Mouse (Mus musculus) frontal cortex, postnatal 25 days (tissue): Measurements from ENCODE around the gene Cs.
"Not testable (repeated sequence)": the region's sequence is repeated elsewhere in the genome, so short reads cannot be mapped to it uniquely, and the experiment has no call there.

Experiments
- DNase-seq, 2 experiments: peaks; one replicate each; pipeline ENCODE4 v3.0.0; 2022; ENCODE audit warnings: low spot score in 2 of 2

Gene Cs

GRCm38 (mm10) chr10:128337306-128338181 is at the start of gene Cs:
TSS of gene Cs (plus strand) at chr10:128337734.
- DNase-seq, result peak; percentile 84 to 92

GRCm38 (mm10) chr10:128290594-128290993 is 46.9 kb upstream of the Cs start:
- not testable (repeated sequence) for DNase-seq

- DNase-seq, result no peak
Observed at GRCm38 (mm10) chr10:128296370-128297090, 41.0 kb upstream of the Cs start.

GRCm38 (mm10) chr10:128297221-128297620 is 40.3 kb upstream of the Cs start:
- DNase-seq, result no peak

- DNase-seq, result no peak
Observed at GRCm38 (mm10) chr10:128297622-128298021, 39.9 kb upstream of the Cs start.

- no peak for DNase-seq
Observed at GRCm38 (mm10) chr10:128298243-128298642, 39.3 kb upstream of the Cs start.

- no peak for DNase-seq
Observed at GRCm38 (mm10) chr10:128298702-128299171, 38.8 kb upstream of the Cs start, which contains the start of gene Il23a. TSS of gene Il23a (minus strand) at chr10:128298752.

GRCm38 (mm10) chr10:128302357-128302756 is 35.2 kb upstream of the Cs start:
- DNase-seq, result no peak

GRCm38 (mm10) chr10:128302785-128303125 is 34.8 kb upstream of the Cs start:
- DNase-seq, result no peak

- DNase-seq, result peak; percentile 100
Observed at GRCm38 (mm10) chr10:128303126-128304021, 34.2 kb upstream of the Cs start, which contains the start of gene Pan2. TSS of gene Pan2 (plus strand) at chr10:128303335.

GRCm38 (mm10) chr10:128309654-128310053 is 27.9 kb upstream of the Cs start:
- DNase-seq, result no peak

- no peak for DNase-seq
Observed at GRCm38 (mm10) chr10:128310177-128310576, 27.4 kb upstream of the Cs start.

GRCm38 (mm10) chr10:128310902-128311301 is 26.6 kb upstream of the Cs start:
- no peak for DNase-seq

- DNase-seq, result no peak
Observed at GRCm38 (mm10) chr10:128315578-128315977, 22.0 kb upstream of the Cs start.

- no peak for DNase-seq
Observed at GRCm38 (mm10) chr10:128321641-128322040, 15.9 kb upstream of the Cs start.

- peak; percentile 76 for DNase-seq
Observed at GRCm38 (mm10) chr10:128322141-128323108, 15.1 kb upstream of the Cs start, which contains the start of gene Cnpy2. TSS of gene Cnpy2 (plus strand) at chr10:128322459.

GRCm38 (mm10) chr10:128323516-128323915 is 14.0 kb upstream of the Cs start:
- no peak for DNase-seq

- no peak for DNase-seq
Observed at GRCm38 (mm10) chr10:128326825-128327224, 10.7 kb upstream of the Cs start.

GRCm38 (mm10) chr10:128327610-128328009 is 9.9 kb upstream of the Cs start:
- no peak for DNase-seq
